Comparison of ENCODE assay signal across 9 mouse cellular contexts in the genomic region with DNA sequence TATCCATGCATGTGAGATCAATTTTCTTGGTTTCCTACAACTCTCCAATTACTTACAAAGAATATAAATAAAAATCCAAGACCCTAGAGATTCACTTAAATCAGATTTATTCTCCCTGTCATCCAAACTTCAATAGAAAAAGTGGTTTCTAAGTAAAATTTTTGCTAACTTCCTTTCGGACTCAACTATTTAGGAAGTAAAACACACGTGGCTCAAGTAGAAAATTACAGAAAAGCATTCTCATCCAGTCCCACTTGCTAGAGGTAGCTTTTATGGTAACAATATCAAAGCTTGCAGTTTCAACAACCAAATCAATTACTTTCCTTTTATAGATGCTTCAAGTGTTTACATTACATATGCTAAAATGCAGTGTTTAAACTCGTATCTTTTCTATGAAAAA. TPM values are rescaled to one million over a fixed set of nuclear protein-coding genes. Genes with fewer than 3 reads are reported as not detected.
DNase-seq lines count a peak whose midpoint lies in the region; ATAC-seq and TF ChIP-seq lines count a peak whose summit lies in the region.
"Had no signal": no experiment of that assay in that cellular context is flagged by ENCODE, and none has a peak within 500 bp of the region (broad histone marks: within the 10 kb centered on the region; RNA-seq: fewer than 3 reads in every experiment).

No protein-coding gene starts in this region.

- 25% methylated on average over 3 of the region's 3 CpGs for WGBS in heart, embryonic 14.5 days
- WGBS in hindbrain, embryonic 16.5 days = 43% methylated on average over 3 of the region's 3 CpGs
- WGBS in midbrain, embryonic 13.5 days = 39% methylated on average over 3 of the region's 3 CpGs

- DNase-seq in heart, postnatal 10 days = no peak
- no peak for DNase-seq in cerebellum, adult 11-12 months
- DNase-seq in adrenal gland, postnatal 14 days = no peak

- no peak for TF ChIP-seq CTCF in cortical plate, adult 2 months (IDR thresholded peaks at IDR 0.05; ENCODE audit: extremely low read depth, insufficient read depth, low read length)

- H3K9ac ChIP-seq in heart, embryonic 14.5 days (ENCODE audit: low read length) = peak overlapping the region; percentile 99
- H3K9ac ChIP-seq in hindbrain, embryonic 16.5 days (ENCODE audit: low read depth, low read length) = no peak overlapping the region
- peak overlapping the region; percentile 92; the same call in 1 of the 2 replicates for H3K9ac ChIP-seq in midbrain, embryonic 13.5 days (replicated peaks)

- no peaks in the 10 kb centered on the region for H3K9me3 ChIP-seq in heart, embryonic 14.5 days (ENCODE audit: control insufficient read depth, low read length)
- H3K9me3 ChIP-seq in hindbrain, embryonic 16.5 days (ENCODE audit: control insufficient read depth, low read length) = no peaks in the 10 kb centered on the region
- no peaks in the 10 kb centered on the region for H3K9me3 ChIP-seq in midbrain, embryonic 13.5 days

- H3K4me2 ChIP-seq in heart, embryonic 14.5 days (ENCODE audit: low read length) = peak overlapping the region; percentile 74
- H3K4me2 ChIP-seq in hindbrain, embryonic 16.5 days (ENCODE audit: low read length) = peak overlapping the region; percentile 70
- peak overlapping the region; percentile 68 for H3K4me2 ChIP-seq in midbrain, embryonic 13.5 days (replicated peaks)

- H3K4me1 ChIP-seq in heart, embryonic 14.5 days (ENCODE audit: control insufficient read depth in 2 of 2, insufficient read depth in 2 of 2, low read length in 2 of 2) = peaks cover 5 to 21% of the 10 kb centered on the region in 2 experiments
- H3K4me1 ChIP-seq in cortical plate, adult 2 months (ENCODE audit: control insufficient read depth, insufficient read depth, low read length) = peaks cover 6% of the 10 kb centered on the region
- H3K4me1 ChIP-seq in hindbrain, embryonic 16.5 days (ENCODE audit: control insufficient read depth, insufficient read depth, low read depth, low read length) = peaks cover 19% of the 10 kb centered on the region
- peaks cover 25% of the 10 kb centered on the region for H3K4me1 ChIP-seq in midbrain, embryonic 13.5 days (replicated peaks)

- H3K27ac ChIP-seq in heart, embryonic 14.5 days (replicated peaks in 1 of 2; ENCODE audit: control insufficient read depth in 1 of 2, insufficient read depth in 1 of 2, low read depth in 2 of 2, low read length in 2 of 2) = no peak overlapping the region
- H3K27ac ChIP-seq in cortical plate, adult 2 months (ENCODE audit: insufficient read depth, low read length) = no peak overlapping the region
- no peak overlapping the region for H3K27ac ChIP-seq in hindbrain, embryonic 16.5 days (ENCODE audit: low read depth, low read length)
- no peak overlapping the region for H3K27ac ChIP-seq in midbrain, embryonic 13.5 days

- intact Hi-C loops in heart, postnatal 10 days (cut with DNase I) = no loop called here

- H3K4me3 ChIP-seq in heart, embryonic 14.5 days (ENCODE audit: control insufficient read depth in 1 of 2, insufficient read depth in 1 of 2, low read depth in 1 of 2, low read length in 2 of 2) = peak overlapping the region in 1 of 2 experiments; percentile 98; a peak in 2 of 4 replicates
- H3K4me3 ChIP-seq in cortical plate, adult 2 months (ENCODE audit: insufficient read depth, low read length) = peak overlapping the region; percentile 28; the same call in 1 of the 2 replicates
- H3K4me3 ChIP-seq in hindbrain, embryonic 16.5 days (ENCODE audit: low read length) = peak overlapping the region; percentile 96
- peak overlapping the region; percentile 94 for H3K4me3 ChIP-seq in midbrain, embryonic 13.5 days (replicated peaks)

- no peak for TF ChIP-seq POLR2A in cortical plate, adult 2 months (IDR thresholded peaks at IDR 0.05; ENCODE audit: extremely low read depth, insufficient read depth, low read length)

- peaks cover 17% of the 10 kb centered on the region for H3K36me3 ChIP-seq in heart, embryonic 14.5 days (ENCODE audit: control insufficient read depth, insufficient read depth, low read length)
- peaks cover 4% of the 10 kb centered on the region; the same call in 1 of the 2 replicates for H3K36me3 ChIP-seq in hindbrain, embryonic 16.5 days (ENCODE audit: control insufficient read depth, insufficient read depth, low read length)
- H3K36me3 ChIP-seq in midbrain, embryonic 13.5 days = peaks cover 11% of the 10 kb centered on the region

- no peak for ATAC-seq in heart, embryonic 14.5 days (ENCODE audit: insufficient number of reproducible peaks, insufficient read depth, low FRiP score, low read depth)
- no peak for ATAC-seq in hindbrain, embryonic 16.5 days
- no peak for ATAC-seq in midbrain, embryonic 13.5 days
- ATAC-seq in cerebellum, adult (ENCODE audit: insufficient number of reproducible peaks, low FRiP score, low TSS enrichment) = no peak

- H3K27me3 ChIP-seq in heart, embryonic 14.5 days (ENCODE audit: control insufficient read depth, insufficient read depth, low read length) = no peaks in the 10 kb centered on the region
- no peaks in the 10 kb centered on the region for H3K27me3 ChIP-seq in hindbrain, embryonic 16.5 days (replicated peaks; ENCODE audit: control insufficient read depth, insufficient read depth, low read length)
- no peaks in the 10 kb centered on the region for H3K27me3 ChIP-seq in midbrain, embryonic 13.5 days

RNA-seq across cellular contexts. Expression of gene Lsmem1, which starts 21.6 kb away (rescaled TPM):
- polyA plus RNA-seq in heart, embryonic 14.5 days (2014; fragmentation: Nextera tagmentation; extraction: Ambion mirVana) = 39.3 and 41.1 TPM in 2 replicates
- total RNA-seq in heart, postnatal 10 days (2021) = 10 to 100 TPM; 23.1 to 35.6 TPM
- 0.81 and 0.86 TPM in 2 replicates for polyA plus RNA-seq in cortical plate, adult 2 months (2012; rRNA removed)
- 0.16 TPM in 1 of 2 replicates, not detected in the other for polyA plus RNA-seq in hindbrain, embryonic 16.5 days (2015; fragmentation: Nextera tagmentation; extraction: Ambion mirVana)
- not detected in 2 replicates for polyA plus RNA-seq in midbrain, embryonic 13.5 days (2015; fragmentation: Nextera tagmentation; extraction: Ambion mirVana)
- 0.26 TPM in 1 of 2 replicates, not detected in the other for total RNA-seq in adrenal gland, postnatal 14 days (2021)
- polyA plus RNA-seq: large intestine, adult 2 months had no signal

RNA-seq across cellular contexts. Expression of gene Ifrd1, which starts 27.4 kb away (rescaled TPM):
- 93.7 and 95.7 TPM in 2 replicates for polyA plus RNA-seq in heart, embryonic 14.5 days (2014; fragmentation: Nextera tagmentation; extraction: Ambion mirVana)
- 100 to 1,000 TPM; 110 to 126 TPM for total RNA-seq in heart, postnatal 10 days (2021)
- 69.2 and 70.4 TPM in 2 replicates for polyA plus RNA-seq in cortical plate, adult 2 months (2012; rRNA removed)
- polyA plus RNA-seq in hindbrain, embryonic 16.5 days (2015; fragmentation: Nextera tagmentation; extraction: Ambion mirVana) = 152 and 156 TPM in 2 replicates
- polyA plus RNA-seq in midbrain, embryonic 13.5 days (2015; fragmentation: Nextera tagmentation; extraction: Ambion mirVana) = 164 and 172 TPM in 2 replicates
- total RNA-seq in adrenal gland, postnatal 14 days (2021) = 155 and 156 TPM in 2 replicates

Comparison
In these comparisons a context has a peak if more than half of its experiments do, and no peak if none do; other contexts are left out.
1. RNA of gene Lsmem1, which starts 21.6 kb away (polyA plus RNA-seq): 39.3 to 41.1 TPM in heart, embryonic 14.5 days; 0.81 to 0.86 TPM in cortical plate, adult 2 months, not detected in midbrain, embryonic 13.5 days and 0.16 TPM in hindbrain, embryonic 16.5 days; every median in the first group is over 10 times any median in the second.
2. Peak in every context shown above with its lines, with median percentiles within 50 percentile points of each other: H3K4me2 ChIP-seq.